ENCODE assay signal across 9 mouse cellular contexts in genomic region chrX:96144960-96145488, GRCm38 (mm10). TPM values are rescaled to one million over a fixed set of nuclear protein-coding genes. Genes with fewer than 3 reads are reported as not detected.
DNase-seq lines count a peak whose midpoint lies in the region; ATAC-seq and TF ChIP-seq lines count a peak whose summit lies in the region.
"Had no signal": no experiment of that assay in that cellular context is flagged by ENCODE, and none has a peak within 500 bp of the region (broad histone marks: within the 10 kb centered on the region; RNA-seq: fewer than 3 reads in every experiment).

No protein-coding gene starts in this region.

- peak; percentile 33 for DNase-seq in hindbrain, embryonic 14.5 days (ENCODE audit: low spot score)
- DNase-seq in hindbrain, embryonic 10.5 days (ENCODE audit: low spot score), result no peak
- DNase-seq in 3T3-L1 (ENCODE audit: low read depth, low spot score), result peak; percentile 52
- peak; percentile 64 for DNase-seq in lung, postnatal 0 days (ENCODE audit: low spot score)
- DNase-seq in right cerebral cortex, postnatal 25 days, result no peak
- no peak for DNase-seq in embryo, embryonic 10.5 days (ENCODE audit: low spot score)
- DNase-seq: embryo, embryonic 11 days had no signal

- no peak overlapping the region for H3K27ac ChIP-seq in hindbrain, embryonic 14.5 days
- H3K27ac ChIP-seq in hindbrain, embryonic 10.5 days, result no peak overlapping the region
- H3K27ac ChIP-seq in lung, postnatal 0 days (ENCODE audit: low read length), result no peak overlapping the region
- H3K27ac ChIP-seq: liver, embryonic 14.5 days had no signal

- H3K4me3 ChIP-seq in hindbrain, embryonic 14.5 days (replicated peaks; ENCODE audit: low read length), result no peak overlapping the region
- no peak overlapping the region for H3K4me3 ChIP-seq in hindbrain, embryonic 10.5 days
- no peak overlapping the region for H3K4me3 ChIP-seq in lung, postnatal 0 days (ENCODE audit: low read depth, low read length)

- no peak overlapping the region for H3K9ac ChIP-seq in hindbrain, embryonic 14.5 days
- no peak overlapping the region for H3K9ac ChIP-seq in lung, postnatal 0 days (replicated peaks; ENCODE audit: low read depth)
- H3K9ac ChIP-seq: liver, embryonic 14.5 days had no signal

- TF ChIP-seq EP300 in lung, postnatal 0 days (IDR thresholded peaks at IDR 0.05), result no peak; the same call in 1 of the 2 replicates

- H3K36me3 ChIP-seq in hindbrain, embryonic 14.5 days (replicated peaks; ENCODE audit: control insufficient read depth, insufficient read depth), result no peaks in the 10 kb centered on the region
- no peaks in the 10 kb centered on the region for H3K36me3 ChIP-seq in hindbrain, embryonic 10.5 days
- H3K36me3 ChIP-seq in lung, postnatal 0 days (ENCODE audit: insufficient read depth, low read length), result no peaks in the 10 kb centered on the region

- no peaks in the 10 kb centered on the region for H3K27me3 ChIP-seq in hindbrain, embryonic 14.5 days (ENCODE audit: control insufficient read depth, insufficient read depth, low read length)
- H3K27me3 ChIP-seq in hindbrain, embryonic 10.5 days (ENCODE audit: insufficient read depth, poor library complexity, severe bottlenecking), result no peaks in the 10 kb centered on the region
- H3K27me3 ChIP-seq in lung, postnatal 0 days (replicated peaks; ENCODE audit: insufficient read depth, low read length), result no peaks in the 10 kb centered on the region

- ATAC-seq in hindbrain, embryonic 14.5 days (ENCODE audit: low FRiP score), result no peak
- peak; percentile 52 for ATAC-seq in CD4-positive, CD25-positive, alpha-beta regulatory T cell, adult 4 months
- peak; percentile 25 for ATAC-seq in lung, postnatal 0 days

- H3K4me1 ChIP-seq in hindbrain, embryonic 14.5 days (replicated peaks; ENCODE audit: control insufficient read depth, insufficient read depth, low read length), result no peaks in the 10 kb centered on the region
- no peaks in the 10 kb centered on the region for H3K4me1 ChIP-seq in hindbrain, embryonic 10.5 days (replicated peaks)
- no peaks in the 10 kb centered on the region for H3K4me1 ChIP-seq in lung, postnatal 0 days (ENCODE audit: insufficient read depth, low read depth, low read length)

- H3K9me3 ChIP-seq in hindbrain, embryonic 14.5 days (ENCODE audit: control insufficient read depth, low read length), result no peaks in the 10 kb centered on the region
- H3K9me3 ChIP-seq in hindbrain, embryonic 10.5 days, result no peaks in the 10 kb centered on the region
- H3K9me3 ChIP-seq in lung, postnatal 0 days (ENCODE audit: low read length), result no peaks in the 10 kb centered on the region

- peak; percentile 52 for TF ChIP-seq CTCF in lung, postnatal 0 days (IDR thresholded peaks at IDR 0.05)

- H3K4me2 ChIP-seq in hindbrain, embryonic 14.5 days (replicated peaks), result no peak overlapping the region
- no peak overlapping the region for H3K4me2 ChIP-seq in lung, postnatal 0 days (replicated peaks; ENCODE audit: low read depth, low read length)

- 82% methylated on average over 3 of the region's 3 CpGs for WGBS in hindbrain, embryonic 14.5 days
- WGBS in hindbrain, embryonic 10.5 days, result 86% methylated on average over 3 of the region's 3 CpGs
- 53% methylated on average over 3 of the region's 3 CpGs for WGBS in lung, postnatal 0 days

RNA-seq across cellular contexts. Expression of gene Msn, which starts 49.2 kb away (rescaled TPM):
- polyA plus RNA-seq in hindbrain, embryonic 14.5 days (2014; fragmentation: Nextera tagmentation; extraction: Ambion mirVana), result 42.1 and 49.5 TPM in 2 replicates
- polyA plus RNA-seq in hindbrain, embryonic 10.5 days (2016; fragmentation: Nextera tagmentation; extraction: Ambion mirVana), result 122 and 128 TPM in 2 replicates
- 1,000 to 10,000 TPM in 1 of 2 experiments, 100 to 1,000 TPM in 1; 771 to 1,065 TPM for polyA plus RNA-seq in CD4-positive, CD25-positive, alpha-beta regulatory T cell, adult 4 months (2017; shearing (Covaris generic))
- polyA plus RNA-seq in lung, postnatal 0 days (2015; fragmentation: Nextera tagmentation; extraction: Ambion mirVana), result 293 and 316 TPM in 2 replicates

Comparison
In these comparisons a context has a peak if more than half of its experiments do, and no peak if none do; other contexts are left out.
1. DNase-seq: peak in hindbrain, embryonic 14.5 days (single experiment), 3T3-L1 (single experiment) and lung, postnatal 0 days (single experiment); none in hindbrain, embryonic 10.5 days (single experiment), right cerebral cortex, postnatal 25 days (single experiment) and embryo, embryonic 10.5 days (single experiment).